Comparison of ENCODE assay signal across 2 mouse cellular contexts in genomic region chr8:109615569-109615968, GRCm38 (mm10).
TF ChIP-seq lines count a peak whose summit lies in the region.

No protein-coding gene starts in this region.

TF ChIP-seq in CH12.LX, 34 proteins besides CTCF, POLR2A, EP300 and RAD21:
- no peak for TF ChIP-seq UBTF (IDR thresholded peaks at IDR 0.05; ENCODE audit: low read depth, low read length)
- TF ChIP-seq JUND (conservative IDR thresholded peaks at IDR 0.05; ENCODE audit: low read depth, low read length): no peak
TF ChIP-seq in CH12.LX: peak in this region for 0.

TF ChIP-seq in MEL, 35 proteins besides CTCF, POLR2A, EP300 and RAD21:
- TF ChIP-seq ETS1 (IDR thresholded peaks at IDR 0.05; ENCODE audit: low read depth, low read length): peak; percentile 13; the same call in 1 of the 2 replicates
- no peak for TF ChIP-seq UBTF (IDR thresholded peaks at IDR 0.05; ENCODE audit: borderline replicate concordance, insufficient read depth, low read depth, low read length)
- TF ChIP-seq TCF12 (IDR thresholded peaks at IDR 0.05; ENCODE audit: low read depth, low read length): 0 out of 2 replicates have a peak, but pooled peaks have one; percentile 52
- no peak for TF ChIP-seq MYB (IDR thresholded peaks at IDR 0.05; ENCODE audit: low read depth, low read length)
- TF ChIP-seq TAL1 (IDR thresholded peaks at IDR 0.05; ENCODE audit: low read length): peak; percentile 45; the same call in 1 of the 2 replicates
- no peak for TF ChIP-seq POLR2AphosphoS2 (IDR thresholded peaks at IDR 0.05; ENCODE audit: low read length)
- peak; percentile 32; the same call in 1 of the 2 replicates for TF ChIP-seq RCOR1 (IDR thresholded peaks at IDR 0.05; ENCODE audit: low read depth, low read length)
- TF ChIP-seq HCFC1 (IDR thresholded peaks at IDR 0.05; ENCODE audit: low read depth, low read length): no peak
- peak; percentile 60; the same call in 1 of the 2 replicates for TF ChIP-seq GATA1 (IDR thresholded peaks at IDR 0.05; ENCODE audit: low read depth, low read length)
- TF ChIP-seq ZNF384 (IDR thresholded peaks at IDR 0.05; ENCODE audit: low read depth, low read length): peak; percentile 77
